Comparison of ENCODE assay signal across 8 mouse cellular contexts in the genomic region with DNA sequence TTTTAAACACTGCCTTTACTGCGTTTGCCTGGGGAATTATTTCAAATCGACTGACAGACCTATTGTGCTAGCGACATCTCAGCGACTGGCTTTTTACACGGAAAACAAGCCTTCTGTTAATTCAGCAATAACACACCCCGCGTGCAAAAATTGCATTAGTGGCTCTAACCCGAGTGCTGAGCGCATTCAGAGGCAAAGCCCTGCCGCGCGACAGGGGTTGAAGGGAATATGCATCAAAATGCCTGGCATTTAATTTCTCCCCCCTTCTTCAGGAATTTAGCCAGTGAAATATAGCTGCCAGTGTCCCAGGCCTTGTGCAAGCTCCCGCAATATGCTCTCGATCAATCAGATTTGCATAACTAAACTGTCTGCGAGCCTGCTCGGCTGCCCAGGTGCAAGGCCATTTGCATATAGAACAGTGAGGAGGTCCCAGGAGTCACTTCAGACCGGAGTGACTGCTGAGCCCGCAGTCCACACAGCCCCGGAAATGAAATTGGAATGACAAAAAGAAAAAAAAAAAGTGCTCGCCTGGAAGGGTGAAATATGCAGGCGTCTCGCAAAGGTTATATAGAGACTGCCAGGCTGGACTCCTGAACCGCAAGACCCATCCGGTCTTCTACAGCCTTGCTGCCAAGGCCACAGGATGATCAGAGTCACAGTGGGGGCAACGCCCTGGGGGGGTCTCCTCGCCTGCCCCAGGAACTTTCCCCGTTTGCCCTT.
DNase-seq lines count a peak whose midpoint lies in the region; ATAC-seq and TF ChIP-seq lines count a peak whose summit lies in the region.

No protein-coding gene starts in this region.

- H3K9me3 ChIP-seq in forebrain, embryonic 10.5 days: no peaks in the 10 kb centered on the region
- H3K9me3 ChIP-seq in kidney, embryonic 15.5 days (replicated peaks): no peaks in the 10 kb centered on the region

- peaks cover 4% of the 10 kb centered on the region for H3K4me1 ChIP-seq in liver, adult 2 months (ENCODE audit: control insufficient read depth, insufficient read depth, low read length)
- peaks cover 48% of the 10 kb centered on the region for H3K4me1 ChIP-seq in forebrain, embryonic 10.5 days
- peaks cover 24% of the 10 kb centered on the region for H3K4me1 ChIP-seq in kidney, embryonic 15.5 days

- H3K27me3 ChIP-seq in liver, adult 2 months (ENCODE audit: control insufficient read depth, insufficient read depth, low read length): peaks cover 2% of the 10 kb centered on the region; the same call in 1 of the 2 replicates
- peaks cover 76% of the 10 kb centered on the region for H3K27me3 ChIP-seq in forebrain, embryonic 10.5 days (ENCODE audit: poor library complexity, severe bottlenecking)
- H3K27me3 ChIP-seq in kidney, embryonic 15.5 days: peaks cover 42% of the 10 kb centered on the region
- H3K27me3 ChIP-seq in myocyte (ENCODE audit: control insufficient read depth, insufficient read depth, insufficient read length): no peaks in the 10 kb centered on the region

- H3K4me3 ChIP-seq in liver, adult 2 months (ENCODE audit: insufficient read depth, low read depth, low read length): no peak overlapping the region
- peak overlapping the region; percentile 58 for H3K4me3 ChIP-seq in forebrain, embryonic 10.5 days
- peak overlapping the region; percentile 48 for H3K4me3 ChIP-seq in kidney, embryonic 15.5 days (replicated peaks)
- H3K4me3 ChIP-seq in myocyte: no peak overlapping the region

- H3K79me2 ChIP-seq in liver, adult 2 months (ENCODE audit: control insufficient read depth, insufficient read depth, low read length): no peaks in the 10 kb centered on the region
- H3K79me2 ChIP-seq in myocyte (ENCODE audit: control insufficient read depth, insufficient read depth): no peaks in the 10 kb centered on the region

- no peak overlapping the region for H3K9ac ChIP-seq in liver, adult 2 months (ENCODE audit: low read depth, low read length)
- 0 out of 2 replicates have a peak overlapping the region, but pooled peaks have one; percentile 14 for H3K9ac ChIP-seq in kidney, embryonic 15.5 days

- no peak for TF ChIP-seq CTCF in liver, adult 2 months (IDR thresholded peaks at IDR 0.05; ENCODE audit: low read depth, low read length)

- H3K4me2 ChIP-seq in kidney, embryonic 15.5 days: peak overlapping the region; percentile 89
- peak overlapping the region; percentile 68 for H3K4me2 ChIP-seq in myocyte (ENCODE audit: low read depth)

- ATAC-seq in kidney, embryonic 15.5 days (replicated peaks; ENCODE audit: low FRiP score): no peak
- no peak for ATAC-seq in megakaryocyte progenitor cell, adult 5-6 weeks (replicated peaks; ENCODE audit: poor library complexity)

- H3K36me3 ChIP-seq in liver, adult 2 months (ENCODE audit: control insufficient read depth, insufficient read depth, low read length): no peaks in the 10 kb centered on the region
- H3K36me3 ChIP-seq in forebrain, embryonic 10.5 days (replicated peaks): no peaks in the 10 kb centered on the region
- no peaks in the 10 kb centered on the region for H3K36me3 ChIP-seq in kidney, embryonic 15.5 days
- no peaks in the 10 kb centered on the region for H3K36me3 ChIP-seq in myocyte (ENCODE audit: control insufficient read depth, insufficient read depth)

- no peak overlapping the region for H3ac ChIP-seq in myocyte (ENCODE audit: control insufficient read depth, insufficient read length)

- DNase-seq in liver, adult 2 months (ENCODE audit: extremely low read depth, low read depth, low spot score): peak; percentile 0
- no peak for DNase-seq in liver
- DNase-seq in forebrain, embryonic 10.5 days (ENCODE audit: extremely low spot score, low spot score): peak; percentile 29
- no peak for DNase-seq in urinary bladder, postnatal 36 days (ENCODE audit: low spot score in 2 of 2)
- DNase-seq in thymus, adult 18-20 months: no peak

- H3K27ac ChIP-seq in liver, adult 2 months (replicated peaks; ENCODE audit: insufficient read depth, low read depth, low read length): no peak overlapping the region
- peak overlapping the region; percentile 51 for H3K27ac ChIP-seq in forebrain, embryonic 10.5 days
- H3K27ac ChIP-seq in kidney, embryonic 15.5 days: no peak overlapping the region

- no peak for TF ChIP-seq POLR2A in liver, adult 2 months (IDR thresholded peaks at IDR 0.05; ENCODE audit: extremely low read depth, insufficient read depth, low read length)
- no peak for TF ChIP-seq POLR2A in myocyte (IDR thresholded peaks at IDR 0.05; ENCODE audit: insufficient read length, low read depth)

- WGBS in liver, adult 2 months: 3% methylated on average over 27 of the region's 27 CpGs
- 2% methylated on average over 27 of the region's 27 CpGs for WGBS in forebrain, embryonic 10.5 days
- 5% methylated on average over 27 of the region's 27 CpGs for WGBS in kidney, embryonic 15.5 days

TF ChIP-seq in myocyte, 11 proteins besides CTCF, POLR2A, EP300 and RAD21:
- TF ChIP-seq REST (IDR thresholded peaks at IDR 0.05; ENCODE audit: insufficient read depth, insufficient read length) (no peak), TCF12 (IDR thresholded peaks at IDR 0.05; ENCODE audit: insufficient read depth, poor library complexity, severe bottlenecking) (no peak), MYOG (IDR thresholded peaks at IDR 0.05; ENCODE audit: control insufficient read depth in 1 of 3, insufficient read depth in 1 of 3, insufficient read length in 2 of 3, low read depth in 2 of 3) (no peak), MAX (IDR thresholded peaks at IDR 0.05; ENCODE audit: low read depth) (no peak), SRF (IDR thresholded peaks at IDR 0.05; ENCODE audit: control insufficient read depth, insufficient read length, low read depth) (no peak), E2F4 (IDR thresholded peaks at IDR 0.05; ENCODE audit: insufficient read depth) (no peak), MYOD1 (IDR thresholded peaks at IDR 0.05; ENCODE audit: control insufficient read depth in 1 of 3, insufficient read length in 2 of 3, low read depth in 2 of 3) (no peak), USF1 (IDR thresholded peaks at IDR 0.05; ENCODE audit: low read depth) (no peak)

Comparison
In these comparisons a context has a peak if more than half of its experiments do, and no peak if none do; other contexts are left out.
1. DNase-seq: peak in liver, adult 2 months (single experiment) and forebrain, embryonic 10.5 days (single experiment); none in liver (single experiment), urinary bladder, postnatal 36 days (0 of 2) and thymus, adult 18-20 months (0 of 2).
2. H3K4me3 ChIP-seq: peak in forebrain, embryonic 10.5 days (single experiment) and kidney, embryonic 15.5 days (single experiment); none in liver, adult 2 months (single experiment) and myocyte (single experiment).